Mouse (Mus musculus): ENCODE results near the gene Kat7.

DNA sequence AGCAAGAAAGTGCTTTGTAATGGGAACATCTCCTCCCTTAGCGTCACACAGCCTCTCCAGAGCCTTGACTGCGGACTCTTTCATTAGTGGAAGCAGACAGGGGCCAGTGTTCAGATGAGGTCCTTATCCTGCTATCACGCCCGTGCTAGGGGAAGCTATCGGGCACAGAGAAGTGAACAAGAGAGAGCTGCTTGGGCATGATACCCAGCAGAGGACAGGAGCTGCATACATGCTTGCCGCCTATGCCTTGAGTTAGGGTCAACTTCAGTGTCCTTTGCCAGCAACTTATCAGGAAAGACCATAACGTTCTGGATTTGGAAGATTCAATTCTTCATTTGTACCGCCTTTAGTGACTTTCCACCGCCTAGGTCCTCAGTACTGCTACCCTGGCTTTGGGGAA lies 23.8 kb upstream of the Kat7 start:
- no peak for TF ChIP-seq CTCF (IDR thresholded peaks at IDR 0.05; ENCODE audit: control insufficient read depth, insufficient read depth, insufficient replicate concordance, low read depth, low read length)
- TF ChIP-seq POLR2A (IDR thresholded peaks at IDR 0.05; ENCODE audit: control insufficient read depth, low read depth, low read length): no peak
